Mouse (Mus musculus) embryonic facial prominence, embryonic 10.5 days (tissue): ENCODE results near the gene Rec114. TPM values are rescaled to one million over a fixed set of nuclear protein-coding genes. Genes with fewer than 3 reads are reported as not detected.

Source experiments
- DNase-seq: peaks from one replicate; pipeline ENCODE4 v3.0.0-alpha.2; 2017; ENCODE audit warnings: low spot score
- H3K27ac ChIP-seq: fragments of 300-500 bp; sonication (generic); replicated peaks from 2 replicates; pipeline ENCODE4 v1.5.1; 2016; ENCODE audit warnings: mild to moderate bottlenecking
- H3K27me3 ChIP-seq: fragments of 300-500 bp; sonication (generic); replicated peaks from 2 replicates; pipeline ENCODE4 v1.6.1; 2016; ENCODE audit warnings: low read depth, mild to moderate bottlenecking; ENCODE audit not compliant: poor library complexity, severe bottlenecking
- H3K36me3 ChIP-seq: fragments of 300-500 bp; sonication (generic); replicated peaks from 2 replicates; pipeline ENCODE4 v1.6.1; 2016; ENCODE audit warnings: mild to moderate bottlenecking, moderate library complexity
- H3K4me1 ChIP-seq: fragments of 300-500 bp; sonication (generic); 2 replicates; pipeline ENCODE4 v1.6.1; 2016
- H3K4me3 ChIP-seq: fragments of 300-500 bp; sonication (generic); 2 replicates; pipeline ENCODE4 v1.5.1; 2016; ENCODE audit warnings: mild to moderate bottlenecking, moderate library complexity
- H3K9me3 ChIP-seq: fragments of 300-500 bp; sonication (generic); 2 replicates; pipeline ENCODE4 v1.6.1; 2016; ENCODE audit warnings: mild to moderate bottlenecking
- WGBS: fragments of 180-500 bp; shearing (Covaris S2); methylation state at CpG from one replicate; pipeline ENCODE4 v1.1.7; 2016; 5-methylcytosine and 5-hydroxymethylcytosine counted together
- polyA plus RNA-seq: library from polyadenylated mRNA; unstranded; fragments of >200 nt; fragmentation: Nextera tagmentation; extraction: Ambion mirVana; gene quantifications from 2 replicates; pipeline ENCODE4 v1.2.1, GENCODE M21; 2016

Gene Rec114
- polyA plus RNA-seq = 1.3 and 1.9 TPM in 2 replicates

DNA sequence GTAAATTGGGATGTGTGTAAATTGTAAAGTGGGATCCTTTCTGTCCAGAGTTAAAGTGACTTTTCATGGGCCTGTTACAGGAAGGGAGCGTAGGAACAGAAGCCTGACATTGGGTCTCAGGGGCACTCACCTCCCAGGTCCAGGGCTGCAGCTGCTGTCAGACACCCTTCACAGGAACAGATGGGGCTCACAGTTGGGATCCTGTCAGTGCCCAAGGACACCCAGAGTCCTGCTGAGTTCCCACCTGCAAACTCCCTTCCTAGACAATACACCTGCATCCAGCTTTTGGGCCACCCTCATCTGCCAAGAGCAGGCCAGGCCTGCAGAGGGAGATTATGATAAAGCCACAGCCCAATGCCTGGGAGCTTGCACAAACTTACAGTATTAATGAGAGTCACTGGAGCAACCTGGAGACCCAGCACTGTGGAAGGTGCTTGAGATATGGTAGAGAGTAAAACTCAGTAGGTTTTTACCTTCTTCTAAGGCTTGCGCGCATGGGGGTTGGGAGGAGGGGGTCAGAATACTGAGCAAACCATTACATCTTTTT, at the start of gene Rec114:
Gene Rec114 (minus strand): TSS at position 263 of the 547 bp plus-strand sequence.
- H3K4me1 ChIP-seq = 0 out of 2 replicates have a peak, but pooled peaks cover 4% of the 10 kb centered on the region
- WGBS = 90% methylated on average over 3 of the region's 3 CpGs
- H3K27me3 ChIP-seq = no peaks in the 10 kb centered on the region
- no peaks in the 10 kb centered on the region for H3K36me3 ChIP-seq
- H3K9me3 ChIP-seq = no peaks in the 10 kb centered on the region
- no peak within 1 kb of the TSS for H3K27ac ChIP-seq
- DNase-seq = no peak
- no peak within 1 kb of the TSS for H3K4me3 ChIP-seq

DNA sequence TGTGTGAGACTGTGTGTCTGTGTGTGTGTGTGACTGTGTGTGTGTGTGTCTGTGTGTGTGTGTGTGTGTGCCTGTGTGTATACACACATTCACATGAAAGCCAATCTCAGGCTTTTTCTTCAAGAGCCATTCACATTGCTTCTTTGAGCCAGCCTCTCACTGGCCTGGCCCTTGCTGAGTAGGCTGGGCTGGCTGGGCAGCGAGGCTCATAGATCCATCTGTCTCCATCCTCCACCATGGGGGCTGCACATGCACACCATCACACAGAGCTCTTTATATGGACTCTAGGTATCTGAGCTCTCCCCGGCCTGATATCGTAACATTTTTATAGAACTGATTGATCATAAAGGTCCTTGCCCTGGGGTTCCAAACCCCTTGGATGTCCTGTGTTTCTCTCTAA, 45.7 kb upstream of the Rec114 start:
- Histone ChIP-seq H3K27ac (no peak overlapping the region), H3K4me1 (peaks cover 7% of the 10 kb centered on the region; the same call in 1 of the 2 replicates), H3K36me3 (no peaks in the 10 kb centered on the region), H3K4me3 (no peak overlapping the region), H3K27me3 (no peaks in the 10 kb centered on the region), H3K9me3 (no peaks in the 10 kb centered on the region)
- DNase-seq = no peak
- 89% methylated on average over 3 of the region's 3 CpGs for WGBS

DNA sequence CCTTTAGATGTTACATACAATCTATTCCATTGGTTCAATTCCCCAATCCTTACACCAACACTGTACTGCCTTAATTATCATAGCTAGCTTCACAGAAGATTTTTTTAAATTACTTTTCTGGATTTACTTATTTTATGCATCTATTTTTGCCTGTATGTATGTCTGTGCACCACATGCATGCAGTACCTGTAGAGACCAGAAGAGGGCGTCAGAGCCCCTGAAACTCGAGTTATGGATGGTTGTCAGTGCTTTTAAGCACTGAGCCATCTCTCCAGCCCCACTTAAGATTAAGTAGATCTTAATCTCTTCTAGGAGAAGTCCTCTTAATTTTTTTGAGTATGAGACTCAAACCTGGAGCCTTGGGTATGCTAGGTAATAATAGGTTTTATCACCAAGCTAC, 31.6 kb upstream of the Rec114 start:
- H3K27me3 ChIP-seq = no peaks in the 10 kb centered on the region
- H3K4me1 ChIP-seq = no peaks in the 10 kb centered on the region
- no peak overlapping the region for H3K4me3 ChIP-seq
- H3K27ac ChIP-seq = no peak overlapping the region
- no peaks in the 10 kb centered on the region for H3K36me3 ChIP-seq
- 19% methylated on average over 2 of the region's 2 CpGs for WGBS
- H3K9me3 ChIP-seq = no peaks in the 10 kb centered on the region
- no peak for DNase-seq

DNA sequence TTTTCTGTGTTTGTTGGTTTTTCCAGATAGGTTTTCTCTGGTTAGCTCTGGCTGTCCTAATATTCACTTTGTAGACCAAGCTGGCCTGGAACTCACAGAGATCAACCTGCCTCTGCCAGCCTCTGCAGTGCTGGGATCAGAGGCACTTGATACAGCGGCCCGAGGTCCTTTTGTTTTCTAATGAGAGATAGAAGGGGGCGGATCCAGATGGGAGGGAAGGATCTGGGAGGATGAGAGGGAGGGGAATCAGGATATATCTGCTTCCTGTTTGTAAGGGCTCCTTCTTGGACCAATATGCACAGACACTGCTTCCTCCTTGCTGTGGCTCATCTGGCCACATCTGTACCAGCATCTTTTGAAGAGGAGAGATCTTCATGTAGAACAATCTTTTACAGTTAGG, 31.0 kb upstream of the Rec114 start:
- Histone ChIP-seq H3K9me3 (no peaks in the 10 kb centered on the region), H3K4me3 (no peak overlapping the region), H3K4me1 (peaks cover 4% of the 10 kb centered on the region; the same call in 1 of the 2 replicates), H3K27me3 (no peaks in the 10 kb centered on the region), H3K27ac (no peak overlapping the region), H3K36me3 (no peaks in the 10 kb centered on the region)
- DNase-seq = no peak
- 65% methylated on average over 3 of the region's 3 CpGs for WGBS

DNA sequence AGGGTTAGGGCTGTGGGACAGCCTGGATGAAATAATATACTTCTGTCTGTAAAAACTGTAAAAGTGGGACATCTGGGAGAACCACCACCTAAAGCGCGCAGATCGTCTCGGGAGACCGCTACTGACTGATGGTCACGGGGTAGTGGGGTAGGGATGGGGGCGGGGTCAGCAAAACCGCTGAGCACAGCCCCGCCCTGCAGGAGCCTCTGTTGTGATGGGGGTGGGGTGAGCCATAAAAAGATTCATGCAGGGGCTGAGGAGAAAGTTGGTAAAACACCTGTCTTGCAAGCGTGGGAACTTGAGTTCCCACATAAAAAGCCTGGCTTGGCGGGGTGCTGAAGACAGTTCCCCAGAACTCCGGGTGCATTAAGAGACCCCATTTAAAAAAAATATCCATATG, 26.2 kb upstream of the Rec114 start:
- H3K27me3 ChIP-seq = no peaks in the 10 kb centered on the region
- H3K27ac ChIP-seq = no peak overlapping the region
- WGBS = 65% methylated on average over 12 of the region's 12 CpGs
- no peak overlapping the region for H3K4me3 ChIP-seq
- H3K9me3 ChIP-seq = peaks cover 3% of the 10 kb centered on the region
- DNase-seq = no peak
- H3K4me1 ChIP-seq = peaks cover 4% of the 10 kb centered on the region; the same call in 1 of the 2 replicates
- no peaks in the 10 kb centered on the region for H3K36me3 ChIP-seq

DNA sequence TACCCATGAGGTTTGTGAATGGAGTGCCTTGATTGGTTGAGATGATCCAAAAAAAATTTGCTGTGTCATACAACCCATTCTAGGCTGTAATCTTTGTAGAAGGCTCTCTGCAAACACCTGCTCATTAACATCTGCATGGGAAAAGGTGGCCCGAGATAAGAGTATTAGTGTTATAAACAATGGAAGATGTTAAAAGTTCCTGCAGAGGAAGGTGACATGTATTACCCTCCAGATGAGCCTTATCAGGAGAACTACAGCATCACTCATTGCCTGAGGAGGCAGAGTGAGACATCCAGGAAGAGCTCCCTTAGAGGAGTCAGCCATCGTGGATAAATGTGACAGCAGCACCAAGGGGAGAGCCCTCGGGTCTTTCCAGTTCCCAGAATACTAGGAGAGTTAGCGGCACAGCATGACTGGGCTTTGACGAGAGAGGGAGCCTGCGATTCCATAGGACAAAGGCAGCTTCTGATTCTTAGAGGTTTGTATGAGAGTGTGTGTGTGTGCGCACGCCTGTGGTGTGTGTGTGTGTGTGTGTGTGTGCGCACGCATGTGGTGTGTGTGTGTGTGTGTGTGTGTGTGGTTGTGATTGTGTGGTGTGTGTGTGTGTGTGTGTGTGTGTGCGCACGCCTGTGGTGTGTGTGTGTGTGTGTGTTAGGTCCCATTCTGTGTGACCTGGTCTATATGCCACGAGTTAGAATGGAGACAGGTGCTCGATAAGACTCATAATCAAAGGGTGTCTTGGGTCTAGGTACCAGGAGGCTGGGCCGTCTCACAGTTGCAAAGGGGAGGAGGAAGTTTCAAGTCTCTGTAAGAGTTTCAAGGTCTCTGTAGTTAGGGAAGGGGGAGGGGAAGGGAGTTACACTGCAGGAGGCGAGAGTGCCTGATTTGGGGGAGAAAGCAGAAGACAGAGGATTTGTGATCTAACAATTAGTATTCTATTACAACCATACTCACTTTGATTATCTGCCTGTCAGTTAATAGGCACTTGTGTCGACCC, 23.5 kb upstream of the Rec114 start:
- H3K27me3 ChIP-seq = no peaks in the 10 kb centered on the region
- 75% methylated on average over 17 of the region's 17 CpGs for WGBS
- H3K4me3 ChIP-seq = no peak overlapping the region
- DNase-seq = peak; percentile 36
- H3K9me3 ChIP-seq = peaks cover 3% of the 10 kb centered on the region
- H3K36me3 ChIP-seq = no peaks in the 10 kb centered on the region
- peaks cover 4% of the 10 kb centered on the region; the same call in 1 of the 2 replicates for H3K4me1 ChIP-seq
- H3K27ac ChIP-seq = no peak overlapping the region

DNA sequence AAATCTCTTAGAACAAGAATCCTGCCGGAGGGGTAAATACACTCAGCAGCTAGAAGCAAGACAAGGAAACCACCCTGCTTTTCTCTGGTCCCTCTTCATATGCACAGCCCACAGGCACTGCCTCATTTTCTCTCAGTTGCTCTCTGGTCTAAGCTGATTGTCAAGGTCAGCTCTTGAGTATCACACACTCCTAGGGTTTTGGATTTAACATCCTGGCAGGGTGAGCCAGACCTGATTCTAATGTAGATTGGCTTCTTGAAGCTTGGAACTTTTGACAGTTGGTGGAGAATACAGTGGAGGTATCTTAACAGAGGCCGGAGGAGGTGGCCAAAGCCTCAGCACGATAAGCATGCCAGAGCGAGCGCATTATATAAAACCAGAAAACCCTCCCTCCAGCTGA, 20.6 kb upstream of the Rec114 start:
- WGBS = 91% methylated on average over 5 of the region's 5 CpGs
- no peak for DNase-seq
- H3K9me3 ChIP-seq = peaks cover 3% of the 10 kb centered on the region
- H3K4me3 ChIP-seq = no peak overlapping the region
- no peaks in the 10 kb centered on the region for H3K27me3 ChIP-seq
- no peak overlapping the region for H3K27ac ChIP-seq
- H3K36me3 ChIP-seq = no peaks in the 10 kb centered on the region
- no peaks in the 10 kb centered on the region; the same call in 1 of the 2 replicates for H3K4me1 ChIP-seq

DNA sequence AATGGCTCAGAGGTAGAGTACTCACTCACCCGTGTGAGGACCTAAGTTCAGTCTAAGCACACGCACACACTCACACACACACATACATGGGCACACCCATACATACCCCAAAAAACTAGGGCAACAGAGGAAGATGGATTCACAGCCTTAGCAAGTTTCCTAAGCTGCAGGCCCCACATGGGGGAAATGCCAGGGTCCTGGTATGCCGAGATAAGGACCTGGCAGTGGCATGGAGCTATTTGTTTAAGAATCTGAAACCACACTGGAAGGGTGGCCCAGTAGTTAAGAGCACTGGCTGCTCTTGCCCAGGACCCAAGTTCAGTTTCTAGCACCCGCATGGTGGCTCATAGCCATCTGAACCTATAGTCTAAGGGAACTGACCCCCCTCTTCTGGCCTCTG, 19.4 kb upstream of the Rec114 start:
- Histone ChIP-seq H3K27ac (no peak overlapping the region), H3K27me3 (no peaks in the 10 kb centered on the region), H3K9me3 (peaks cover 3% of the 10 kb centered on the region), H3K4me3 (no peak overlapping the region), H3K4me1 (no peaks in the 10 kb centered on the region), H3K36me3 (no peaks in the 10 kb centered on the region)
- WGBS = 91% methylated on average over 4 of the region's 4 CpGs
- no peak for DNase-seq

DNA sequence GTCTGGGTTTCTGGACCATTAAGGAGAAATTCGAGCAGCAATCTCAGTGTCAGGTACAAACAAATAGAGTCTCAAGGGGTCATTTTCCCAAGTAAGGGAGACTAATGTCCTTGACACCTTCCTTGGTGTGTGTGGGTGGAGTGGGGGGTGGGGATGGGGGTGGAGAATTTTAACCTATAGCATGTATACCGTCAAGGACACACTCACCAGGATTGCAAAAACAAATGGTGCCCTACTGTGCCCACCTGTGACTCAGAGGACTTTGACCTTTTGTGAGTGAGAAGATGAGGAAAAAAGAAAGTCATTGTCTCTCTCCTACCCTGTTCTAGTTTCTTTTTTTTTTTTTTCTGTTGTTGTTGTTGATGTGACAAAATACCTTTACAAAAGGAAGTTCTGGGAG, 18.3 kb upstream of the Rec114 start:
- no peak for DNase-seq
- Histone ChIP-seq H3K36me3 (no peaks in the 10 kb centered on the region), H3K4me3 (no peak overlapping the region), H3K9me3 (no peaks in the 10 kb centered on the region), H3K27ac (no peak overlapping the region), H3K4me1 (no peaks in the 10 kb centered on the region), H3K27me3 (no peaks in the 10 kb centered on the region)
- WGBS = 55% methylated on average over 2 of the region's 2 CpGs

DNA sequence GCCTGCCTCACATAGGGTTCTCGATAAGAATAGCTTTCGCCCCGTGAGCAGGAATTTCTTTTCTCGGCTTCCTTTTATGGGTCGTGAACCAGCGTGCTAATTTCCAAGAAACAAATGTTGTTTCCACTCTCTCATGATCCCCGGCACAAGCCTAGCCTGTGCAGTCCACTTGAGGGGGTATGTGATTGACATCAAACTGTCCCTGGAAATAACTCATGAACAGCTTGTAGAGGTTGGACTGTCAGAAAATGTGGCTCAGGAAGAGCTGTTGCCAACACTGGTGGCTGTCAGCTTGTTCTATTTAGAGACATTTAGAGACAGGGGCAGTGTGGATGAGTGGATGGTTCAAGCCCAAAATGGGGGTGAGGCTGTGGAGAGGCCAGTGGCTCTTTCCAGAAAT, 15.0 kb upstream of the Rec114 start:
- no peak for DNase-seq
- no peak overlapping the region for H3K27ac ChIP-seq
- no peaks in the 10 kb centered on the region for H3K36me3 ChIP-seq
- no peak overlapping the region for H3K4me3 ChIP-seq
- no peaks in the 10 kb centered on the region for H3K9me3 ChIP-seq
- no peaks in the 10 kb centered on the region; the same call in 1 of the 2 replicates for H3K4me1 ChIP-seq
- WGBS = 87% methylated on average over 7 of the region's 7 CpGs
- H3K27me3 ChIP-seq = no peaks in the 10 kb centered on the region

DNA sequence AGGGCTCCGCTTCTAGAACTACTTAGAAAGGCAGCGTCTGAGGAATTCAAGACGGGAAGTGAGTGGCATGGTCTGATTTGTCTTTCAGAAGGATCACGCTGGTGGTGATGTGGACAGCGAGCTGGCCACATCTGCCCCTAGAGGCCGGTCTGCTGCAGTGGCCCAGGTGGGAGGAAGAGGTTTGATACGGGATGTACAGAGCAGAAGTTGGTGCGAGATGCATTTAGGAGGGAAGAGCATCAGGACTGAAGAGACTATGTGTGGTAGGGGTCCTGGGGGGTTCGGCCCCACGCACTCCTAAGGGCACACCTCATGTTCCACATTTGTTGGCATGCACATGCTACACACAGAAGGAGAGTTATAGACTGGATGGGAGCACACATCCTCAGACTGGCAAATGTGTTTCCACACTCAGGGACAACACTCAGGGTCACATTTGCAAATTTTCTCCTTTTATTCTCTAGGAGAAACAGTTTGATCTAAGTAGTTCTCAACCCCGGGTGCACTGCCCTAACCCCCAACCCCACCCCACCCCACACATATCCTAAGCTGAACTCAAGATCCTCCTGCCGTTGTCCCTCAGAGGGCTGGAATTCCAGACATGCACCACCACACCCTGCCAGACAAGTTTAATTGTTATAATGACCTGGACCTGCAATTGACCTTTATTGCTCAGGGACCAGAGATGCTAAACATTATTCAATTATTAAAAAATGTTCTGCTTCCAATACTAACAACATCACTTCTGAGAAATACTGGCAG, 12.8 kb upstream of the Rec114 start:
- Histone ChIP-seq H3K4me1 (no peaks in the 10 kb centered on the region; the same call in none of the 2 replicates), H3K9me3 (no peaks in the 10 kb centered on the region), H3K36me3 (no peaks in the 10 kb centered on the region), H3K4me3 (no peak overlapping the region), H3K27me3 (no peaks in the 10 kb centered on the region), H3K27ac (no peak overlapping the region)
- no peak for DNase-seq
- WGBS = 66% methylated on average over 12 of the region's 12 CpGs

DNA sequence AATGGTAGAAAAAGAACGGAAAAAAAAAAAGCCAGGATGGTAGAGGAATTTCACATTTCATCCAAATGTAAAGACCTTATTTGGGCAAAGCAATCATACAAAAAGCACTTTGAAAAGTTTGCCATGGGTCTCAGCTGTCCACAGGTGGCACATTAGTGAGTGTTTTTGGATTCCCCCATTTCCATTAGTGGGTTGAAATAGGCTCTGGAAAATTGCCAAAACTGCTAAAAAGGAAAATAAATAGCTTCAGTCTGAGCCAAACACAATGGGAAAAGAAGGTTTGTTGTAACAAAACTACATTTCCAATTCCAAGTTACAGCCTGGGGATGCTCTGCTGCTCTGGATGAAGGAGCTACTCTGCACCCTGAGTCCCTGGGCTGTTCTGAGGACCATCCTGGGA, 9.8 kb upstream of the Rec114 start:
- H3K27ac ChIP-seq = no peak overlapping the region
- H3K4me1 ChIP-seq = no peaks in the 10 kb centered on the region; the same call in none of the 2 replicates
- no peaks in the 10 kb centered on the region for H3K9me3 ChIP-seq
- no peaks in the 10 kb centered on the region for H3K27me3 ChIP-seq
- H3K4me3 ChIP-seq = no peak overlapping the region
- no peaks in the 10 kb centered on the region for H3K36me3 ChIP-seq
- 85% methylated on average over 1 of the region's 1 CpGs for WGBS
- DNase-seq = no peak
